Mouse (Mus musculus) MN1 (cell line): ENCODE measurements around the gene Lilra6.
"Not testable (repeated sequence)": the region's sequence is repeated elsewhere in the genome, so short reads cannot be mapped to it uniquely, and the experiment has no call there.

Source experiments
- DNase-seq: peaks from one replicate; pipeline ENCODE4 v3.0.0-alpha.2; 2016; ENCODE audit warnings: low spot score

Gene Lilra6

GRCm38 (mm10) chr7:3915387-3915786 lies at the start of gene Lilra6:
Lilra6 (minus strand) TSS chr7:3915503.
- DNase-seq: not testable (repeated sequence)

DNA sequence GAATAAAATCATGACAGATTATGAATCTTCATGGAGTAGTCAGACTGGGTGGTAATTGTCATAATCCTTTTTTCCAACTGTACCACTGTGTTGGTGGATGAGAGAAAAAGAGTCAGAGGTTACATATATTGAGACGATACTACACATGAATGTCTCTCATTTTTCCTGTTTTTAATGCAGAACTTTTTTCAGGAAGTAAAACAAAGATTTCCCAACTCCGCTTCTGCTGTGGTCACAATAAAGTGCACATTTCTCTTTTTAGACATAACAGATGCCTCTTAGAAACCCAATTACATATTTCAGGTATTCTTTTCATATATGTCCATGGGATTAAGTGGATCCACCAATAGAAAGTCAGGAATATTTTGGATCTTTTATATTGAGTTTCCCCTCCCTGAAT lies 46.7 kb upstream of the Lilra6 start:
- DNase-seq: no peak

- DNase-seq: no peak
Observed at GRCm38 (mm10) chr7:3957387-3957786, 42.1 kb upstream of the Lilra6 start.

DNA sequence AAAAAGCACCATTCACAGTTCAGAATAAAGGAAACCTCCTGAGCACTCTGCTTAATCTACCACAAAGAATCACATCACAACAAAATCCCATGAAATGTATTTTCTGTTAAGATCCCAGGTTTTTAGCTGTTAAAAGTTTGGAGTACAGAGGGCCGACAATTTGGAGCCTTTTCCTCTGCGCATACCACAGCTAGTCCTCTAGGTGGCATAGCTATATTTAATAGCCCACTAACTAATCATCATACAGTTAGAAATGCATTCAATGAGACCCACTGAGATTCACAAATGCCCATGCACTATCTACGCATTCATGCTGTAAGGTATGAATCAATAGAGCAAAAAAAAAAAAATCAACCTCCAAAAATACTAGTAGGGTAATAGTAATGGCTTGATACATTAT lies 33.9 kb upstream of the Lilra6 start:
- no peak for DNase-seq

GRCm38 (mm10) chr7:3948223-3948622 lies 32.9 kb upstream of the Lilra6 start:
- no peak for DNase-seq

DNA sequence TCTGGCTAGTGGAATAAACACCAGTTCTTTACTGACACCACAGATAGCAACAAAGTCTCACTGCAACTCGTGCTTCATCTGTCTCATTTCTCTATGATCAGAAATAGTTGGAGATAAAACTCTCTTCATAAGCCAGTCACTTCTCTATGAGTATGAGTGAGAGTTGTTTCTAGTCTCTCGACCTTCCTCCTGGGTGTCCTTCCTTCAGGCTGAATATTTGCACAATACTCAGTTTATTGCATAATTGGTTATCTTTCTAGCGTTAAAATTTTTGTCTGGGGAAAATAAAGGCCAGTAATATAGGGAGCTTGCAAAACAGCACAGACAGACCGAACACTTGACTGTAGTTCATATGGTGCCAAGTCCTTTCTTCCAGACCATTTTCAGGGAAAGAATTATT lies 30.8 kb upstream of the Lilra6 start:
- DNase-seq: no peak

DNA sequence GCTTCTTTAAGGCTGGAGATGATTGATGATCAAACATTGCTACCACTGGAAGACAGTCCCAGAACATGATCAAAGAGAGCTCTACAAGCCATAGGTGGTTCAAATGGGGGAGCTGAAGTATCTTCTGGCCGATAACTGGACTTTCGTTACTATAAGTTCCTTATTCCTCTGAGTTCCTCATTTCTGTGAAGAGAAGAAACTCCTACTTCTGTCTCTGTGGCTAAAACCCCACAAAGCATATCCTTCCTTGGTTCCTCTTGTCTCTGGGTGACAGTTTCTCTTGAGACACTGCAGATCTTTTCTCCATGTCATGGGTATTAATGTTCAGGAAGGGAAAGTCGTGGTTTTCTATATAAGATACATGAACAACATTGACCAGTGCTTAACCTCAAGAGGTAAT lies 25.6 kb upstream of the Lilra6 start:
- no peak for DNase-seq

DNA sequence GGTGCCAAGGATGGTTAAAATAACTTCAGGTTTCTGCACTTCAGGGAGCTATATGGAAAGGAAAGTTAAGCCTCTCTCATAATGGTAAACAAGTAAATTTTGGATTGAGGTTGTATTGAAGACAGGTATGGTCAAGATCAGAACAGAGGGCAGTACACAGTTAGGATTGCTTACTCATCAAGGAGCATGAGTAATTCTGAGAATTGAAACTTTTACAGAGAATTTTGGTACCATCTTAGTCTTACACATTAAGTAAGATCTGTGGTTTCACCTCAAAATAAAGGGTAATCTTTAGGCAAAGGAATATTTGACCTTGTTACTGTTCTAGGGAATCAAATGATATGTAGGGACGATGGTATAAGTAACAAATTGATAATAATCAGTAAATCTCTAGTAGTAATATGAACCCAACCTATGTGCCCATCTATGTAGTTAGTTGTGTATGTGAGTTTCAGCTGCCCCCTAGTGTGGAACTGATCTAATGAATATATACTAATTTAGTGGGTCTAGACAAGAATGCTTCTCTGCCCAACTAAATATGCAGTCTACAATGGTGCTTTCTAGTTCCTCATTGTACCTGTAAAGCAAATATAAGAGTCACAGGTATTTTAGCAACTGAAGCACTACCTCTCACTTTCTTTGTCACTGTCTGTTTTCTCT lies 24.7 kb upstream of the Lilra6 start:
- no peak for DNase-seq

GRCm38 (mm10) chr7:3935473-3935872 lies 20.2 kb upstream of the Lilra6 start:
- DNase-seq: not testable (repeated sequence)

DNA sequence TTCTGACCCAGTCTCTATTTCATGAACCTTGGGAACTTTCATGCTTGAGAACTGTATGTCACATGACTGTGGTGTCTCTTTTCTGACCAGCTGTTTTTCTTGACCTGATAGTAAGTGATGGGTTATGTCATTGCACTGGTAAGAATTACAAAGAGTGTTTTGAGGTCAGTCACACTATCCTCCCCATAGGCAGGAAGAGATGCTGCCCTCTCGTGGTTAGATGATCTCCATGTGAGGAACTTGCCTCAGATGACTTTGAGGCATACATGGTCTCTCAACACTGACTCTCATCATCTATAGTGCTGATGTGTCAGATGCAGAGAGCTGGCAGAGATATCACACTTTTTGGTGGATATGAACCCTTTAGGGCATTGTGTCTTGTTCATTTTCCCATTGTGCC lies 11.6 kb downstream of the Lilra6 start:
- DNase-seq: no peak

- DNase-seq: not testable (repeated sequence)
Observed at GRCm38 (mm10) chr7:3898036-3898590, 17.2 kb downstream of the Lilra6 start, which contains the start of gene Gm14548. Gm14548 (minus strand) TSS chr7:3898120.

DNA sequence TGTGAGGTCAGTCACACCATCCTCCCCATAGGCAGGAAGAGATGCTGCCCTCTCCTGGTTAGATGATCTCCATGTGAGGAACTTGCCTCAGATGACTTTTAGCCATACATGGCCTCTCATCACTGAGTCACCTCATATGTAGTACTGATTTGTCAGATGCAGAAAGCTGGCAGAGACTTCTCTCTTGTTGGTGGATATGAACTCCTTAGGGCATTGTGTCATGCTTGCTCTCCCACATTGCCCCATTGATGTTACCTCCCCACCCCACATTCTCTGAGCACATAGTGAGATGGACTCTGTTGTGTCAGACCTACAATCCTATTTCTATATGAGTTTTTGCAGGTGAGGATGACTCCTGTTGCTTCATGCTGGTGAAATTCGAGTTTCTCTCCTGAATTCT lies 40.3 kb downstream of the Lilra6 start:
- not testable (repeated sequence) for DNase-seq
